Mouse (Mus musculus): ENCODE data around the gene Exoc3l4.

Exoc3l4 gene
- long read RNA-seq, experiment 1, partial matches to known transcripts, result 0 of 1 reads
- long read RNA-seq, experiment 1, other reads (novel, unspliced or antisense), result 0 of 1 reads
- long read RNA-seq, experiment 2, partial matches to known transcripts, result 0 of 4 reads
- long read RNA-seq, experiment 2, other reads (novel, unspliced or antisense), result 2 of 4 reads

GRCm38 (mm10) chr12:111416921-111417779 is at the start of gene Exoc3l4:
TSS of gene Exoc3l4 (plus strand) at chr12:111417017.
- intact Hi-C loops (cut with DNase I), result no loop called here

GRCm38 (mm10) chr12:111367065-111367464 is 49.8 kb upstream of the Exoc3l4 start:
- intact Hi-C loops (cut with DNase I), result no loop called here

GRCm38 (mm10) chr12:111370249-111370648 is 46.6 kb upstream of the Exoc3l4 start:
- intact Hi-C loops (cut with DNase I), result no loop called here

GRCm38 (mm10) chr12:111371905-111372304 is 44.9 kb upstream of the Exoc3l4 start:
- intact Hi-C loops (cut with DNase I), result no loop called here

- intact Hi-C loops (cut with DNase I), result no loop called here
Measured at GRCm38 (mm10) chr12:111373411-111373810, 43.4 kb upstream of the Exoc3l4 start.

GRCm38 (mm10) chr12:111374727-111375126 is 42.1 kb upstream of the Exoc3l4 start:
- intact Hi-C loops (cut with DNase I), result loop anchor here (5.0 kb wide), 1 partner anchor 37 kb away; no protein-coding TSS in a partner anchor

GRCm38 (mm10) chr12:111375559-111375958 is 41.3 kb upstream of the Exoc3l4 start:
- intact Hi-C loops (cut with DNase I), result loop anchor here (5.0 kb wide), 1 partner anchor 38 kb away; no protein-coding TSS in a partner anchor

- intact Hi-C loops (cut with DNase I), result loop anchor here (5.0 kb wide), 1 partner anchor 39 kb away; no protein-coding TSS in a partner anchor
Measured at GRCm38 (mm10) chr12:111376053-111376452, 40.8 kb upstream of the Exoc3l4 start.

GRCm38 (mm10) chr12:111376826-111377331 is 39.9 kb upstream of the Exoc3l4 start:
- intact Hi-C loops (cut with DNase I), result loop anchor here (5.0 kb wide), 1 partner anchor 40 kb away; no protein-coding TSS in a partner anchor

- intact Hi-C loops (cut with DNase I), result loop anchor here (5.0 kb wide), 1 partner anchor 40 kb away; no protein-coding TSS in a partner anchor
Measured at GRCm38 (mm10) chr12:111377376-111377973, 39.3 kb upstream of the Exoc3l4 start, which contains the start of gene Cdc42bpb. TSS of gene Cdc42bpb (minus strand) at chr12:111377718.

- intact Hi-C loops (cut with DNase I), result loop anchor here (5.0 kb wide), 1 partner anchor 41 kb away; no protein-coding TSS in a partner anchor
Measured at GRCm38 (mm10) chr12:111377986-111378490, 38.8 kb upstream of the Exoc3l4 start.

- intact Hi-C loops (cut with DNase I), result loop anchor here (5.0 kb wide), 1 partner anchor 42 kb away; no protein-coding TSS in a partner anchor
Measured at GRCm38 (mm10) chr12:111378812-111379211, 38.0 kb upstream of the Exoc3l4 start.

- intact Hi-C loops (cut with DNase I), result no loop called here
Measured at GRCm38 (mm10) chr12:111385883-111386641, 30.8 kb upstream of the Exoc3l4 start.

GRCm38 (mm10) chr12:111386642-111387120 is 30.1 kb upstream of the Exoc3l4 start:
- intact Hi-C loops (cut with DNase I), result no loop called here

GRCm38 (mm10) chr12:111387146-111387545 is 29.7 kb upstream of the Exoc3l4 start:
- intact Hi-C loops (cut with DNase I), result no loop called here

GRCm38 (mm10) chr12:111394008-111394407 is 22.8 kb upstream of the Exoc3l4 start:
- intact Hi-C loops (cut with DNase I), result no loop called here

GRCm38 (mm10) chr12:111396997-111397396 is 19.8 kb upstream of the Exoc3l4 start:
- intact Hi-C loops (cut with DNase I), result no loop called here

GRCm38 (mm10) chr12:111401454-111402184 is 15.2 kb upstream of the Exoc3l4 start:
- intact Hi-C loops (cut with DNase I), result no loop called here

GRCm38 (mm10) chr12:111404880-111405279 is 11.9 kb upstream of the Exoc3l4 start:
- intact Hi-C loops (cut with DNase I), result no loop called here
